Mouse (Mus musculus) embryo, embryonic 11.5 days (tissue): ENCODE data around the gene Arih1.

ENCODE experiments used
- DNase-seq: peaks from one replicate; pipeline ENCODE4 v3.0.0-alpha.2; 2012; ENCODE audit warnings: low read depth, low spot score

The Arih1 gene

GRCm38 (mm10) chr9:59486549-59487065 lies at the start of gene Arih1:
TSS of gene Arih1 (minus strand) at chr9:59486618.
- peak; percentile 99 for DNase-seq

- DNase-seq = no peak
These were observed 47.5 kb upstream of the Arih1 start for GRCm38 (mm10) chr9:59533889-59534288.

- no peak for DNase-seq
These were observed 47.0 kb upstream of the Arih1 start for GRCm38 (mm10) chr9:59533422-59533821.

GRCm38 (mm10) chr9:59531645-59532044 lies 45.2 kb upstream of the Arih1 start:
- no peak for DNase-seq

- no peak for DNase-seq
These were observed 41.9 kb upstream of the Arih1 start for GRCm38 (mm10) chr9:59528274-59528673.

- DNase-seq = no peak
These were observed 41.2 kb upstream of the Arih1 start for GRCm38 (mm10) chr9:59527580-59527979.

- no peak for DNase-seq
These were observed 40.3 kb upstream of the Arih1 start for GRCm38 (mm10) chr9:59526727-59527126.

- no peak for DNase-seq
These were observed 36.5 kb upstream of the Arih1 start for GRCm38 (mm10) chr9:59522906-59523305.

GRCm38 (mm10) chr9:59519396-59519795 lies 33.0 kb upstream of the Arih1 start:
- no peak for DNase-seq

GRCm38 (mm10) chr9:59518976-59519375 lies 32.6 kb upstream of the Arih1 start:
- DNase-seq = no peak

- DNase-seq = no peak
These were observed 30.7 kb upstream of the Arih1 start for GRCm38 (mm10) chr9:59517127-59517526.

GRCm38 (mm10) chr9:59515069-59515468 lies 28.7 kb upstream of the Arih1 start:
- no peak for DNase-seq

- DNase-seq = no peak
These were observed 26.0 kb upstream of the Arih1 start for GRCm38 (mm10) chr9:59512381-59512780.

- no peak for DNase-seq
These were observed 21.7 kb upstream of the Arih1 start for GRCm38 (mm10) chr9:59508146-59508545.

- no peak for DNase-seq
These were observed 913 bp upstream of the Arih1 start for GRCm38 (mm10) chr9:59487331-59487730.

- peak; percentile 41 for DNase-seq
These were observed 321 bp downstream of the Arih1 start for GRCm38 (mm10) chr9:59486076-59486518.

GRCm38 (mm10) chr9:59485511-59486075 lies 825 bp downstream of the Arih1 start:
- DNase-seq = peak; percentile 20

GRCm38 (mm10) chr9:59484760-59485159 lies 1.7 kb downstream of the Arih1 start:
- DNase-seq = no peak

- no peak for DNase-seq
These were observed 4.0 kb downstream of the Arih1 start for GRCm38 (mm10) chr9:59482419-59482818.

GRCm38 (mm10) chr9:59476617-59477016 lies 9.8 kb downstream of the Arih1 start:
- no peak for DNase-seq

GRCm38 (mm10) chr9:59474838-59475237 lies 11.6 kb downstream of the Arih1 start:
- DNase-seq = no peak

- DNase-seq = no peak
These were observed 13.2 kb downstream of the Arih1 start for GRCm38 (mm10) chr9:59473171-59473570.

GRCm38 (mm10) chr9:59469446-59469845 lies 17.0 kb downstream of the Arih1 start:
- no peak for DNase-seq

GRCm38 (mm10) chr9:59464293-59464692 lies 22.1 kb downstream of the Arih1 start:
- DNase-seq = no peak
